Mouse (Mus musculus) cerebellum, postnatal 10 days (tissue): ENCODE data around the gene Ppm1b.

Source experiments
- DNase-seq, 2 experiments: peaks; one replicate each; pipeline ENCODE4 v3.0.0; 2021; ENCODE audit warnings: mixed read lengths in 2 of 2

Ppm1b gene

GRCm38 (mm10) chr17:85073214-85073613 lies 116.7 kb downstream of the Ppm1b start:
- DNase-seq = no peak
